Mouse (Mus musculus) kidney, adult 2 months (tissue): Measurements from ENCODE around the gene Slc39a2.

Experiments used
- CTCF ChIP-seq: fragments of 200-500 bp; conservative IDR thresholded peaks from 2 replicates; pipeline ENCODE4 v1.5.1; 2011; ENCODE audit warnings: low read depth, mild to moderate bottlenecking, control low read depth, low read length, moderate library complexity, mixed read lengths; ENCODE audit not compliant: insufficient read depth, insufficient read length
- POLR2A ChIP-seq: fragments of 200-500 bp; IDR thresholded peaks from one replicate; pipeline ENCODE4 v1.6.1; 2011; ENCODE audit warnings: low read depth, low read length, control low read depth

GRCm38 (mm10) chr14:51870756-51871155 is 21.9 kb upstream of the Slc39a2 start:
- TF ChIP-seq POLR2A (no peak), CTCF (no peak)
